Mouse (Mus musculus): ENCODE measurements around the gene Zfp867. TPM values are rescaled to one million over a fixed set of nuclear protein-coding genes. Genes with fewer than 3 reads are reported as not detected.

The Zfp867 gene
- total RNA-seq, 4 experiments from 2014 or later = 3.6 to 4.0 (median 3.7) TPM

Other genes with a start within 250 kb of the Zfp867 start
- 100 to 1,000 TPM; 479 to 502 (median 488) TPM for gene Arf1, start 244.2 kb downstream of the Zfp867 start, total RNA-seq (2022)
- gene Wnt3a, start 181.7 kb downstream of the Zfp867 start, total RNA-seq (2022) = under 1 TPM in 3 of 4 experiments, not detected in 1; 0.10 to 0.22 (median 0.16) TPM
- 1 to 10 TPM; 2.9 to 7.3 (median 4.5) TPM for gene Wnt9a, start 165.5 kb downstream of the Zfp867 start, total RNA-seq (2022)
- gene Prss38, start 96.8 kb downstream of the Zfp867 start, total RNA-seq (2022) = not detected
- 10 to 100 TPM; 24.0 to 27.8 (median 26.7) TPM for gene Jmjd4, start 22.4 kb downstream of the Zfp867 start, total RNA-seq (2022)
- gene Snap47, start 21.3 kb downstream of the Zfp867 start, total RNA-seq (2022) = 100 to 1,000 TPM; 337 to 371 (median 354) TPM
- gene Zkscan17, start 54.3 kb upstream of the Zfp867 start, total RNA-seq (2022) = 1 to 10 TPM; 6.4 to 10.0 (median 8.3) TPM
- gene Nlrp3, start 69.1 kb upstream of the Zfp867 start, total RNA-seq (2022) = 1 to 10 TPM in 3 of 4 experiments, under 1 TPM in 1; 0.98 to 5.6 (median 2.3) TPM
- gene Olfr222, start 103.8 kb upstream of the Zfp867 start, total RNA-seq (2022) = not detected
- not detected for gene Olfr223, start 120.8 kb upstream of the Zfp867 start, total RNA-seq (2022)
- 100 to 1,000 TPM; 265 to 273 (median 269) TPM for gene Mprip, start 188.8 kb upstream of the Zfp867 start, total RNA-seq (2022)

Data from layer of hippocampus, adult 8-10 months (tissue).